Mouse (Mus musculus) lung, postnatal 10 days (tissue): ENCODE results near the gene Kcnd1.
"Not testable (repeated sequence)": the region's sequence is repeated elsewhere in the genome, so short reads cannot be mapped to it uniquely, and the experiment has no call there.

ENCODE experiments used
- DNase-seq: peaks from one replicate; pipeline ENCODE4 v3.0.0; 2021

The Kcnd1 gene

GRCm38 (mm10) chrX:7821865-7822779, at the start of gene Kcnd1:
TSS of gene Kcnd1 (plus strand) at chrX:7822289.
- peak; percentile 47 for DNase-seq

GRCm38 (mm10) chrX:7772766-7773165, 49.3 kb upstream of the Kcnd1 start:
- DNase-seq = peak; percentile 34

GRCm38 (mm10) chrX:7775501-7776205, 46.4 kb upstream of the Kcnd1 start:
- no peak for DNase-seq

GRCm38 (mm10) chrX:7776329-7777082, 45.6 kb upstream of the Kcnd1 start:
- peak; percentile 64 for DNase-seq

- DNase-seq = no peak
Observed at GRCm38 (mm10) chrX:7778450-7779244, 43.4 kb upstream of the Kcnd1 start.

GRCm38 (mm10) chrX:7779294-7779693, 42.8 kb upstream of the Kcnd1 start:
- no peak for DNase-seq

- DNase-seq = no peak
Observed at GRCm38 (mm10) chrX:7782603-7783092, 39.4 kb upstream of the Kcnd1 start.

GRCm38 (mm10) chrX:7789542-7790136, 32.5 kb upstream of the Kcnd1 start, which contains the start of gene Gripap1:
TSS of gene Gripap1 (plus strand) at chrX:7789765.
- peak; percentile 84 for DNase-seq

- DNase-seq = no peak
Observed at GRCm38 (mm10) chrX:7790309-7790708, 31.8 kb upstream of the Kcnd1 start.

- peak; percentile 11 for DNase-seq
Observed at GRCm38 (mm10) chrX:7793361-7793760, 28.7 kb upstream of the Kcnd1 start.

GRCm38 (mm10) chrX:7795016-7795415, 27.1 kb upstream of the Kcnd1 start:
- peak; percentile 30 for DNase-seq

- no peak for DNase-seq
Observed at GRCm38 (mm10) chrX:7797327-7797726, 24.8 kb upstream of the Kcnd1 start.

- not testable (repeated sequence) for DNase-seq
Observed at GRCm38 (mm10) chrX:7802157-7802556, 19.9 kb upstream of the Kcnd1 start.

GRCm38 (mm10) chrX:7815016-7815415, 7.1 kb upstream of the Kcnd1 start:
- peak; percentile 56 for DNase-seq

- DNase-seq = no peak
Observed at GRCm38 (mm10) chrX:7837146-7837545, 15.1 kb downstream of the Kcnd1 start.

GRCm38 (mm10) chrX:7840842-7841162, 18.7 kb downstream of the Kcnd1 start:
- no peak for DNase-seq

- peak; percentile 96 for DNase-seq
Observed at GRCm38 (mm10) chrX:7841163-7842162, 19.4 kb downstream of the Kcnd1 start, which contains the start of gene Otud5. TSS of gene Otud5 (plus strand) at chrX:7841364.

- peak; percentile 32 for DNase-seq
Observed at GRCm38 (mm10) chrX:7842318-7842717, 20.2 kb downstream of the Kcnd1 start.

GRCm38 (mm10) chrX:7847845-7848244, 25.8 kb downstream of the Kcnd1 start:
- DNase-seq = no peak

GRCm38 (mm10) chrX:7854578-7854977, 32.5 kb downstream of the Kcnd1 start:
- DNase-seq = peak; percentile 44
